Mouse (Mus musculus) stomach, embryonic 16.5 days (tissue): ENCODE measurements at regions not wholly inside any gene's neighbourhood (a gene's known extent, or its start where the extent isn't known, plus 50 kb on each side); places are given as distances from the start of the nearest gene placed in this dataset.

Source experiments
- ATAC-seq: fragments of 200-750 bp; cut with Nextera tagmentation; 2 replicates; pipeline ENCODE4 v1.8.0; 2017; ENCODE audit warnings: moderate number of reproducible peaks, moderate TSS enrichment; ENCODE audit not compliant: insufficient read depth, low FRiP score
- H3K27ac ChIP-seq: fragments of 300-500 bp; sonication (generic); 2 replicates; pipeline ENCODE4 v1.5.1; 2014; ENCODE audit warnings: low read length
- H3K27me3 ChIP-seq: fragments of 300-500 bp; sonication (generic); 2 replicates; pipeline ENCODE4 v1.6.1; 2014; ENCODE audit warnings: low read length, control low read depth, mixed read lengths; ENCODE audit not compliant: control insufficient read depth, insufficient read depth
- H3K36me3 ChIP-seq: fragments of 300-500 bp; sonication (generic); 2 replicates; pipeline ENCODE4 v1.6.1; 2014; ENCODE audit warnings: low read length; ENCODE audit not compliant: control insufficient read depth, insufficient read depth
- H3K4me1 ChIP-seq: fragments of 300-500 bp; sonication (generic); 2 replicates; pipeline ENCODE4 v1.6.1; 2014; ENCODE audit warnings: low read length, control low read depth, mixed read lengths; ENCODE audit not compliant: control insufficient read depth, insufficient read depth
- H3K4me2 ChIP-seq: fragments of 300-500 bp; sonication (generic); 2 replicates; pipeline ENCODE4 v1.6.1; 2014; ENCODE audit warnings: low read depth, low read length, mixed read lengths
- H3K4me3 ChIP-seq: fragments of 300-500 bp; sonication (generic); replicated peaks from 2 replicates; pipeline ENCODE4 v1.5.1; 2014; ENCODE audit warnings: mild to moderate bottlenecking, low read length
- H3K9ac ChIP-seq: fragments of 300-500 bp; sonication (generic); 2 replicates; pipeline ENCODE4 v1.6.1; 2014; ENCODE audit warnings: low read length
- H3K9me3 ChIP-seq: fragments of 300-500 bp; sonication (generic); replicated peaks from 2 replicates; pipeline ENCODE4 v1.6.1; 2016; ENCODE audit warnings: low read length, control low read depth; ENCODE audit not compliant: control insufficient read depth
- WGBS: fragments of 180-500 bp; shearing (Covaris S2); extraction: QIAGEN DNeasy Blood & Tissue Kit; methylation state at CpG from one replicate; pipeline ENCODE4 v1.1.7; 2014; 5-methylcytosine and 5-hydroxymethylcytosine counted together

- 80% methylated on average over 4 of the region's 4 CpGs for WGBS
- ATAC-seq = no peak
- no peak overlapping the region for H3K27ac ChIP-seq
- no peaks in the 10 kb centered on the region for H3K9me3 ChIP-seq
- H3K36me3 ChIP-seq = no peaks in the 10 kb centered on the region
- H3K4me2 ChIP-seq = no peak overlapping the region
- no peaks in the 10 kb centered on the region for H3K4me1 ChIP-seq
- H3K9ac ChIP-seq = no peak overlapping the region
- no peak overlapping the region for H3K4me3 ChIP-seq
- H3K27me3 ChIP-seq = no peaks in the 10 kb centered on the region
These were observed 253.7 kb upstream of the Irx3 start for GRCm38 (mm10) chr8:92055590-92055989.

GRCm38 (mm10) chr8:92044695-92045094 is 242.8 kb upstream of the Irx3 start:
- no peak overlapping the region for H3K9ac ChIP-seq
- no peaks in the 10 kb centered on the region for H3K4me1 ChIP-seq
- H3K4me3 ChIP-seq = no peak overlapping the region
- no peaks in the 10 kb centered on the region for H3K9me3 ChIP-seq
- ATAC-seq = no peak
- H3K4me2 ChIP-seq = no peak overlapping the region
- H3K27me3 ChIP-seq = no peaks in the 10 kb centered on the region
- no peaks in the 10 kb centered on the region for H3K36me3 ChIP-seq
- WGBS = 74% methylated on average over 3 of the region's 3 CpGs
- no peak overlapping the region for H3K27ac ChIP-seq

- Histone ChIP-seq H3K27ac (no peak overlapping the region), H3K27me3 (no peaks in the 10 kb centered on the region), H3K36me3 (no peaks in the 10 kb centered on the region), H3K4me2 (no peak overlapping the region), H3K9ac (no peak overlapping the region), H3K4me1 (no peaks in the 10 kb centered on the region), H3K9me3 (no peaks in the 10 kb centered on the region), H3K4me3 (no peak overlapping the region)
- ATAC-seq = no peak
- 13% methylated on average over 6 of the region's 6 CpGs for WGBS
These were observed 241.1 kb upstream of the Irx3 start for GRCm38 (mm10) chr8:92042951-92043350.

- 27% methylated on average over 9 of the region's 9 CpGs for WGBS
- peaks cover 23% of the 10 kb centered on the region for H3K27me3 ChIP-seq
- H3K36me3 ChIP-seq = no peaks in the 10 kb centered on the region
These were observed 228.1 kb upstream of the Irx3 start for GRCm38 (mm10) chr8:92029954-92030353.

GRCm38 (mm10) chr8:92029516-92029915 is 227.6 kb upstream of the Irx3 start:
- Histone ChIP-seq H3K9ac (no peak overlapping the region), H3K27me3 (peaks cover 25% of the 10 kb centered on the region), H3K4me1 (no peaks in the 10 kb centered on the region), H3K4me2 (no peak overlapping the region), H3K27ac (no peak overlapping the region), H3K4me3 (no peak overlapping the region), H3K9me3 (no peaks in the 10 kb centered on the region), H3K36me3 (no peaks in the 10 kb centered on the region)
- ATAC-seq = no peak
- WGBS = 17% methylated on average over 6 of the region's 6 CpGs

More at GRCm38 (mm10) chr8:92029954-92030353, 228.1 kb upstream of the Irx3 start:
- Histone ChIP-seq H3K4me1 (no peaks in the 10 kb centered on the region), H3K27ac (no peak overlapping the region), H3K4me3 (no peak overlapping the region), H3K4me2 (no peak overlapping the region), H3K9ac (no peak overlapping the region), H3K9me3 (no peaks in the 10 kb centered on the region)
- no peak for ATAC-seq

- 16% methylated on average over 6 of the region's 6 CpGs for WGBS
- ATAC-seq = no peak
- no peak overlapping the region for H3K4me3 ChIP-seq
These were observed 226.4 kb upstream of the Irx3 start for GRCm38 (mm10) chr8:92028308-92028707.

GRCm38 (mm10) chr8:92024133-92024532 is 222.3 kb upstream of the Irx3 start:
- Histone ChIP-seq H3K27ac (no peak overlapping the region), H3K27me3 (peaks cover 8% of the 10 kb centered on the region; the same call in 1 of the 2 replicates), H3K4me1 (no peaks in the 10 kb centered on the region), H3K36me3 (no peaks in the 10 kb centered on the region), H3K4me3 (no peak overlapping the region), H3K9ac (no peak overlapping the region), H3K9me3 (no peaks in the 10 kb centered on the region), H3K4me2 (no peak overlapping the region)
- WGBS = 19% methylated on average over 8 of the region's 8 CpGs
- ATAC-seq = no peak

More at GRCm38 (mm10) chr8:92028308-92028707, 226.4 kb upstream of the Irx3 start:
- Histone ChIP-seq H3K36me3 (no peaks in the 10 kb centered on the region), H3K9ac (no peak overlapping the region), H3K27me3 (peaks cover 25% of the 10 kb centered on the region), H3K4me2 (no peak overlapping the region), H3K9me3 (no peaks in the 10 kb centered on the region), H3K27ac (no peak overlapping the region), H3K4me1 (no peaks in the 10 kb centered on the region)

- Histone ChIP-seq H3K4me3 (no peak overlapping the region), H3K9me3 (no peaks in the 10 kb centered on the region), H3K4me1 (no peaks in the 10 kb centered on the region), H3K27ac (no peak overlapping the region), H3K36me3 (no peaks in the 10 kb centered on the region), H3K27me3 (peaks cover 4% of the 10 kb centered on the region; the same call in 1 of the 2 replicates), H3K4me2 (no peak overlapping the region), H3K9ac (no peak overlapping the region)
- WGBS = 72% methylated on average over 3 of the region's 3 CpGs
- no peak for ATAC-seq
These were observed 219.7 kb upstream of the Irx3 start for GRCm38 (mm10) chr8:92021521-92021920.

- Histone ChIP-seq H3K9me3 (no peaks in the 10 kb centered on the region), H3K36me3 (no peaks in the 10 kb centered on the region), H3K27me3 (no peaks in the 10 kb centered on the region), H3K9ac (no peak overlapping the region), H3K27ac (no peak overlapping the region), H3K4me1 (no peaks in the 10 kb centered on the region), H3K4me2 (no peak overlapping the region), H3K4me3 (no peak overlapping the region)
- no peak for ATAC-seq
- 76% methylated on average over 4 of the region's 4 CpGs for WGBS
These were observed 212.8 kb upstream of the Irx3 start for GRCm38 (mm10) chr8:92014704-92015103.

- Histone ChIP-seq H3K27ac (no peak overlapping the region), H3K9me3 (no peaks in the 10 kb centered on the region), H3K9ac (no peak overlapping the region), H3K4me2 (no peak overlapping the region), H3K4me3 (no peak overlapping the region), H3K4me1 (no peaks in the 10 kb centered on the region), H3K36me3 (no peaks in the 10 kb centered on the region), H3K27me3 (no peaks in the 10 kb centered on the region)
- ATAC-seq = no peak
- WGBS = 54% methylated on average over 4 of the region's 4 CpGs
These were observed 211.3 kb upstream of the Irx3 start for GRCm38 (mm10) chr8:92013183-92013582.
